Mouse (Mus musculus): ENCODE results near the gene Stim2. TPM values are rescaled to one million over a fixed set of nuclear protein-coding genes. Genes with fewer than 3 reads are reported as not detected.

Gene Stim2
- polyA plus RNA-seq (2016; fragmentation: Nextera tagmentation; extraction: Ambion mirVana), result 13.9 and 14.7 TPM in 2 replicates

- peak; percentile 95 for DNase-seq (ENCODE audit: low spot score)
- H3K27me3 ChIP-seq (ENCODE audit: insufficient read depth, poor library complexity, severe bottlenecking), result peaks cover 13% of the 10 kb centered on the region; the same call in 1 of the 2 replicates
- under 1% methylated on average over 70 of the region's 71 CpGs for WGBS
- peak within 1 kb of the TSS; percentile 87 for H3K4me3 ChIP-seq
- no peaks in the 10 kb centered on the region for H3K9me3 ChIP-seq
- peaks cover 40% of the 10 kb centered on the region for H3K4me1 ChIP-seq (replicated peaks)
- H3K36me3 ChIP-seq, result no peaks in the 10 kb centered on the region
- H3K27ac ChIP-seq, result peak within 1 kb of the TSS; percentile 95
These were observed at the start of gene Stim2 for GRCm38 (mm10) chr5:53998146-53998742. Gene Stim2 (plus strand): TSS chr5:53998499.

GRCm38 (mm10) chr5:53948606-53949266 lies 49.6 kb upstream of the Stim2 start:
- WGBS, result 85% methylated on average over 8 of the region's 8 CpGs
- Histone ChIP-seq H3K27me3 (ENCODE audit: insufficient read depth, poor library complexity, severe bottlenecking) (no peaks in the 10 kb centered on the region), H3K36me3 (no peaks in the 10 kb centered on the region), H3K4me3 (no peak overlapping the region), H3K4me1 (replicated peaks) (no peaks in the 10 kb centered on the region), H3K9me3 (no peaks in the 10 kb centered on the region), H3K27ac (no peak overlapping the region)
- no peak for DNase-seq (ENCODE audit: low spot score)

GRCm38 (mm10) chr5:53950189-53950588 lies 48.1 kb upstream of the Stim2 start:
- Histone ChIP-seq H3K4me1 (replicated peaks) (no peaks in the 10 kb centered on the region), H3K27me3 (ENCODE audit: insufficient read depth, poor library complexity, severe bottlenecking) (no peaks in the 10 kb centered on the region), H3K36me3 (no peaks in the 10 kb centered on the region), H3K4me3 (no peak overlapping the region), H3K27ac (no peak overlapping the region), H3K9me3 (no peaks in the 10 kb centered on the region)
- 67% methylated on average over 7 of the region's 7 CpGs for WGBS
- no peak for DNase-seq (ENCODE audit: low spot score)

GRCm38 (mm10) chr5:53953216-53953615 lies 45.1 kb upstream of the Stim2 start:
- no peaks in the 10 kb centered on the region for H3K27me3 ChIP-seq (ENCODE audit: insufficient read depth, poor library complexity, severe bottlenecking)
- no peaks in the 10 kb centered on the region for H3K36me3 ChIP-seq
- no peaks in the 10 kb centered on the region; the same call in 1 of the 2 replicates for H3K4me1 ChIP-seq (replicated peaks)
- H3K27ac ChIP-seq, result no peak overlapping the region
- DNase-seq (ENCODE audit: low spot score), result no peak
- H3K9me3 ChIP-seq, result no peaks in the 10 kb centered on the region
- no peak overlapping the region for H3K4me3 ChIP-seq

- H3K9me3 ChIP-seq, result no peaks in the 10 kb centered on the region
- H3K27ac ChIP-seq, result no peak overlapping the region
- no peaks in the 10 kb centered on the region; the same call in 1 of the 2 replicates for H3K4me1 ChIP-seq (replicated peaks)
- WGBS, result 89% methylated on average over 2 of the region's 2 CpGs
- H3K4me3 ChIP-seq, result no peak overlapping the region
- H3K36me3 ChIP-seq, result no peaks in the 10 kb centered on the region
- no peaks in the 10 kb centered on the region for H3K27me3 ChIP-seq (ENCODE audit: insufficient read depth, poor library complexity, severe bottlenecking)
- no peak for DNase-seq (ENCODE audit: low spot score)
These were observed 44.5 kb upstream of the Stim2 start for GRCm38 (mm10) chr5:53953797-53954196.

- Histone ChIP-seq H3K4me3 (no peak overlapping the region), H3K4me1 (replicated peaks) (no peaks in the 10 kb centered on the region; the same call in 1 of the 2 replicates), H3K9me3 (no peaks in the 10 kb centered on the region), H3K36me3 (no peaks in the 10 kb centered on the region), H3K27ac (no peak overlapping the region), H3K27me3 (ENCODE audit: insufficient read depth, poor library complexity, severe bottlenecking) (no peaks in the 10 kb centered on the region)
- 76% methylated on average over 2 of the region's 2 CpGs for WGBS
- DNase-seq (ENCODE audit: low spot score), result no peak
These were observed 42.3 kb upstream of the Stim2 start for GRCm38 (mm10) chr5:53955966-53956365.

- Histone ChIP-seq H3K36me3 (no peaks in the 10 kb centered on the region), H3K4me3 (no peak overlapping the region), H3K27ac (no peak overlapping the region; the same call in 1 of the 2 replicates), H3K27me3 (ENCODE audit: insufficient read depth, poor library complexity, severe bottlenecking) (no peaks in the 10 kb centered on the region), H3K9me3 (no peaks in the 10 kb centered on the region), H3K4me1 (replicated peaks) (no peaks in the 10 kb centered on the region; the same call in 1 of the 2 replicates)
- no peak for DNase-seq (ENCODE audit: low spot score)
- 90% methylated on average over 19 of the region's 19 CpGs for whole genome bisulfite sequencing
These were observed 41.6 kb upstream of the Stim2 start for GRCm38 (mm10) chr5:53956396-53957314.

- WGBS, result 72% methylated on average over 6 of the region's 6 CpGs
- no peak overlapping the region for H3K27ac ChIP-seq
These were observed 41.0 kb upstream of the Stim2 start for GRCm38 (mm10) chr5:53957348-53957747.

GRCm38 (mm10) chr5:53961229-53961628 lies 37.1 kb upstream of the Stim2 start:
- no peak for DNase-seq (ENCODE audit: low spot score)
- Histone ChIP-seq H3K36me3 (no peaks in the 10 kb centered on the region), H3K9me3 (no peaks in the 10 kb centered on the region), H3K27me3 (ENCODE audit: insufficient read depth, poor library complexity, severe bottlenecking) (no peaks in the 10 kb centered on the region), H3K4me3 (no peak overlapping the region), H3K4me1 (replicated peaks) (no peaks in the 10 kb centered on the region; the same call in 1 of the 2 replicates), H3K27ac (no peak overlapping the region)
- WGBS, result 75% methylated on average over 5 of the region's 5 CpGs

More at GRCm38 (mm10) chr5:53957348-53957747, 41.0 kb upstream of the Stim2 start:
- no peak overlapping the region for H3K4me3 ChIP-seq
- H3K4me1 ChIP-seq (replicated peaks), result no peaks in the 10 kb centered on the region; the same call in 1 of the 2 replicates
- H3K9me3 ChIP-seq, result no peaks in the 10 kb centered on the region
- no peaks in the 10 kb centered on the region for H3K36me3 ChIP-seq
- no peaks in the 10 kb centered on the region for H3K27me3 ChIP-seq (ENCODE audit: insufficient read depth, poor library complexity, severe bottlenecking)
- DNase-seq (ENCODE audit: low spot score), result no peak

- no peaks in the 10 kb centered on the region for H3K9me3 ChIP-seq
- H3K36me3 ChIP-seq, result no peaks in the 10 kb centered on the region
- WGBS, result 86% methylated on average over 12 of the region's 12 CpGs
- no peak for DNase-seq (ENCODE audit: low spot score)
- no peak overlapping the region for H3K27ac ChIP-seq
- H3K4me1 ChIP-seq (replicated peaks), result no peaks in the 10 kb centered on the region; the same call in 1 of the 2 replicates
- no peaks in the 10 kb centered on the region for H3K27me3 ChIP-seq (ENCODE audit: insufficient read depth, poor library complexity, severe bottlenecking)
- no peak overlapping the region for H3K4me3 ChIP-seq
These were observed 36.3 kb upstream of the Stim2 start for GRCm38 (mm10) chr5:53961830-53962515.

GRCm38 (mm10) chr5:53965656-53966055 lies 32.6 kb upstream of the Stim2 start:
- DNase-seq (ENCODE audit: low spot score), result no peak
- no peaks in the 10 kb centered on the region for H3K27me3 ChIP-seq (ENCODE audit: insufficient read depth, poor library complexity, severe bottlenecking)
- H3K4me1 ChIP-seq (replicated peaks), result no peaks in the 10 kb centered on the region
- H3K27ac ChIP-seq, result no peak overlapping the region
- no peak overlapping the region for H3K4me3 ChIP-seq
- WGBS, result 93% methylated on average over 5 of the region's 5 CpGs
- H3K9me3 ChIP-seq, result no peaks in the 10 kb centered on the region
- no peaks in the 10 kb centered on the region for H3K36me3 ChIP-seq

GRCm38 (mm10) chr5:53967560-53967959 lies 30.7 kb upstream of the Stim2 start:
- Histone ChIP-seq H3K9me3 (no peaks in the 10 kb centered on the region), H3K27me3 (ENCODE audit: insufficient read depth, poor library complexity, severe bottlenecking) (no peaks in the 10 kb centered on the region), H3K4me1 (replicated peaks) (no peaks in the 10 kb centered on the region), H3K27ac (no peak overlapping the region), H3K36me3 (no peaks in the 10 kb centered on the region), H3K4me3 (no peak overlapping the region)
- WGBS, result 95% methylated on average over 2 of the region's 2 CpGs
- no peak for DNase-seq (ENCODE audit: low spot score)
